Mouse (Mus musculus): ENCODE measurements around the gene Myl3.

The Myl3 gene

DNA sequence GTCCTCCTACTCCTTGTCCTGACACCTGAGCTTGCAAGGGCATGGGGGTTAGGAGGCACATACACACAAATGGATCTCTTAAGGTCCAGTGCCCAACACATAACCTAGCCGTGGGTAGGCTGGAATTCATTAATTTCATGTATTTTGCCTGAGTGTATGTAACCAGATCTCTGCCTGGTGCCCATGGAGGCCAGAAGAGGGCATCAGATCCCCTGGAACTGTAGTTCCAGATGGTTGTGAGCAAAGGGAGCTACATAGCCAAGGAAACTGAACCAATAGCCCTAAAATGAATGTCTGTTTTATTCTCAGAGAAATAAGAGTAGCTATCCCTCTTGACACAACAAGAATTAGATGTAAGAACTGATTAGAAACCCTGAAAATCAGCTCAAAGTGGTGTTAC, 26.2 kb upstream of the Myl3 start:
- no peak for DNase-seq (ENCODE audit: low read depth, low spot score)
- Histone ChIP-seq H3K36me3 (ENCODE audit: control insufficient read depth, insufficient read depth, low read length, poor library complexity, severe bottlenecking) (peaks cover 2% of the 10 kb centered on the region; the same call in 1 of the 2 replicates), H3K27me3 (ENCODE audit: control insufficient read depth, insufficient read depth, low read length, poor library complexity, severe bottlenecking) (no peaks in the 10 kb centered on the region)

DNA sequence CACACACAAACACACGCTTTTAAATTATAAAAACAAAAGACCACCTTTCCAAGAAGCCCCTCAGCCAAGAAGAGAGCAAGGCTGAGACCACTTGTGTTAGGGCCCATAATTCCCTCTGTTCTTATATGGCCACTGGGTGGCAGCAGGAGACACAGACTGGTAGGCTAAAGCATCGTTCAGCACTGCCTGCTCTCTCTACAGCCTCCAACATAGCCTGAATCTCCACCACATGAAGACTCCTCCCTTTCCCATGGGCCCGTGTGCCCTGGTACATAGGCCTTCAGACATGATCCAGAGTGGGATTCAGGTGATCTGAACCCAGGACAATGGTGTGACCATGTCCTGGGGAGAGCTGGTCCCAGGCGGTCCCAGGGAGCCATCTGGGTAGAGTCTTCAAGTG, 24.9 kb upstream of the Myl3 start:
- DNase-seq (ENCODE audit: low read depth, low spot score) = peak; percentile 55
- Histone ChIP-seq H3K27me3 (ENCODE audit: control insufficient read depth, insufficient read depth, low read length, poor library complexity, severe bottlenecking) (no peaks in the 10 kb centered on the region), H3K36me3 (ENCODE audit: control insufficient read depth, insufficient read depth, low read length, poor library complexity, severe bottlenecking) (peaks cover under 1% of the 10 kb centered on the region; the same call in 1 of the 2 replicates)

DNA sequence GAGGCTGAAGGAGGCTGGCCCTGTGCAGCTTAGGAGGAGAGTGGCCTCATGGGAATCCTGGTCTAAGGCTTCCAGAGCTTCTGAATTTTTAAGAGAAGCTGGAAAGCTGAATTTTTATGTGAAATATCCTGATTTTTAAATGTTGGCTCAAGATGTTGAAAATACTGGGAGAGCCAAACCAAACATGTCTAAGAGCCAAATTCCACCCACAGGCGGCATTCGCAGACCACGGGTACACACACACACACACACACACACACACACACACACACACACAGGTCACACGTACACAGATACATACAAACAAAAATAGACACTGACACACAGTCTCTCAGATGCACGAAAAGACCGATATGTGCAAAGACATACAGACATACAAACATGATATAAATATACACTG, 23.6 kb upstream of the Myl3 start:
- DNase-seq (ENCODE audit: low read depth, low spot score) = no peak
- no peaks in the 10 kb centered on the region for H3K36me3 ChIP-seq (ENCODE audit: control insufficient read depth, insufficient read depth, low read length, poor library complexity, severe bottlenecking)

DNA sequence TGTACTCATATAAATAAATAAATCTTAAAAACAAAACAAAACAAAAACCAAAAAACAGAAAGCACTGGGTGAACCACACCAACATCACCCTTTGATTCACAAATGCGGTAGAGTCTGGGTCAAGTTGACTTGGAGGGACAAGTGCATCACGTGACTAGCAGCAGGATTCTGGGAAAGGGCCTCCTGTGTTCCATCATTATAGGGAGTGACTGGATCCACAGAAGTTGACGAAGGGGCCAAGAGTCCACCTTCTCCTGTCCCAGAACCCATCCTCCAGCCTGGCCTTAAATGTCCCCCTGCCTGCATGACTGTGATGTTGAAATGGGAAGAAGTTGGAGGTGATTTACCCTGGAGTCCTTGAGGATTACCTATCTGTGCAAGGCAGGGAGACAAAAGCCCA, 22.9 kb upstream of the Myl3 start:
- Histone ChIP-seq H3K36me3 (ENCODE audit: control insufficient read depth, insufficient read depth, low read length, poor library complexity, severe bottlenecking) (no peaks in the 10 kb centered on the region), H3K27me3 (ENCODE audit: control insufficient read depth, insufficient read depth, low read length, poor library complexity, severe bottlenecking) (no peaks in the 10 kb centered on the region)
- no peak for DNase-seq (ENCODE audit: low read depth, low spot score)

More for the DNA sequence above, 23.6 kb upstream of the Myl3 start:
- no peaks in the 10 kb centered on the region for H3K27me3 ChIP-seq (ENCODE audit: control insufficient read depth, insufficient read depth, low read length, poor library complexity, severe bottlenecking)

DNA sequence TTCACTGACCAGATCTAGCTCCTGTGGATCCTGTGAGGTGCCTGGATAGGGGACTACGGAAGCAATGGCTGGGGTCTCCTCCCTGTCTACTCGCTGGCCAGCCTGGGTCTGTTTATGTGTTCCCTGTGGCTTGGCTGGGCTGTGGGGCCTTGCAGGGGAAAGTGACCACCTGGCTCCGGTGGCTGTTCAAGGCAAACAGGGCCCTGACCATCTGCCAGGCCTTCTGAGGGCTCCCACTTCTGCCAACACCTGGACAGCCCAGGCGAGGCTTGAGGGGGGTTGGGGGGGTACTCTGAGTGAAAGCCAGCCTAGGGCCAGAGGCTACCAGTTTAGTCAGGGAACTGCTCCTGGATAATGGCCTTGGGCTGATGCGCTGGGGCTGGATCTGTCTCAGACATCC, 21.7 kb upstream of the Myl3 start:
- DNase-seq (ENCODE audit: low read depth, low spot score) = no peak
- no peaks in the 10 kb centered on the region for H3K36me3 ChIP-seq (ENCODE audit: control insufficient read depth, insufficient read depth, low read length, poor library complexity, severe bottlenecking)
- H3K27me3 ChIP-seq (ENCODE audit: control insufficient read depth, insufficient read depth, low read length, poor library complexity, severe bottlenecking) = no peaks in the 10 kb centered on the region

DNA sequence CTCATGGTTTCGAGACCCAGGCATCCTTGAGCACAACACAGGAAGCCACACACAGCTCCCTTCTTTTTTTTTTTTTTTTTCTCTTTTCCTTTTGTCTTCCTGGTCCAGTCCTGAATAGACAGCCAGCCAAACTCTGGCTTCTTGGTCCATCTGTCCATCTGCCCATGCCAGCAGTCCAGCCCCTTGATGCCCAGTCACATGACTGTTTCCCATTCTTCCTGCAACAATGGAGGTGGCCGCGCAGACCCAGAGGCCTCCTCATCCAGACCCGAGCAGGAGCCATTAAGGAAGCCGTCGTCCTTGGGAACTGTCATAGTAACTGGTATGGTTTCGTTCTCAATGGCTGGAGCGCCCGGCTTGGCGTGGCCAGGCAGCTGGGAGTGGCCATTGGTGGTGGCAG, 19.6 kb upstream of the Myl3 start:
- Histone ChIP-seq H3K36me3 (ENCODE audit: control insufficient read depth, insufficient read depth, low read length, poor library complexity, severe bottlenecking) (no peaks in the 10 kb centered on the region), H3K27me3 (ENCODE audit: control insufficient read depth, insufficient read depth, low read length, poor library complexity, severe bottlenecking) (no peaks in the 10 kb centered on the region)
- DNase-seq (ENCODE audit: low read depth, low spot score) = no peak

DNA sequence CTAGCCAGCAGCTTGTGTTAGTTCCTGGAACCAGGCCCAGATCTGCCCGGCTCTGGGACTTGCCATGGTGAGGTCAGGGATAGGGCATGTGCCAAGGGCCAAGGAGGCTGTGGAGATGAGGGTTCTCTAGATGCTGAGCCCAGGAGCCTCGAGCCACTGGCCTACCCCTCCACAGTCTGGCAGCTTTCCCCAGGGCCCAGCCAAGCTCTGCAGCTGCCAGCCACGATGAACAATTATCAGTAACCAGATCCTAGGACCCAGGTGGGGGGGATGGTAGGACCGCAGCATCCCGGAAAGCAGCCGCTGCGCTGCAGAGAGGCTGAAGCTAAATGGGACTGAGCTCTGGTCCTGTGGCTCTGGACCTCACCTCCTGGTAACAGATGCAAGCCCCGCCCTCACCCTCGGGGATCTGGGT, 15.9 kb upstream of the Myl3 start:
- Histone ChIP-seq H3K27me3 (ENCODE audit: control insufficient read depth, insufficient read depth, low read length, poor library complexity, severe bottlenecking) (no peaks in the 10 kb centered on the region), H3K36me3 (ENCODE audit: control insufficient read depth, insufficient read depth, low read length, poor library complexity, severe bottlenecking) (no peaks in the 10 kb centered on the region)
- no peak for DNase-seq (ENCODE audit: low read depth, low spot score)

DNA sequence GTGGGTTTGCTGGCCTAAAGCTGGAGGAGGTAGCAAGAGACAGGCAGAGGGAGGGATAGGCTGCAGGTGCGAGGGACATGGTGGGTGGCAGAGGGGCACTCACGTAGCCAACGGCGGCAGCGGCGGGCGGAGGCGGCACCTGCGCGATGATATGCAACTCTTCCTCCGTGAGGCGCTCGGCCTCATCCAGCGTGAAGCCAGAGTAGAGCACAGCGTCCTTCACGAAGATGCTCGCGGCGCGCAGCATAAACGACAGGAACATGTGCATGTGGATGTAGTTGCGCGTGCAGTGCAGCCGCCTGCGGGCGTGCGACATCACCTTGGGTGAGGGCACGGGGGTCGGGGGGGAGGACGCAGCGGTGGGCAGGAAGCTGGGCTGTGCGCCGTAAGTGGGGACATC, 14.8 kb upstream of the Myl3 start:
- peak; percentile 17 for DNase-seq (ENCODE audit: low read depth, low spot score)
- no peaks in the 10 kb centered on the region for H3K27me3 ChIP-seq (ENCODE audit: control insufficient read depth, insufficient read depth, low read length, poor library complexity, severe bottlenecking)
- H3K36me3 ChIP-seq (ENCODE audit: control insufficient read depth, insufficient read depth, low read length, poor library complexity, severe bottlenecking) = no peaks in the 10 kb centered on the region

DNA sequence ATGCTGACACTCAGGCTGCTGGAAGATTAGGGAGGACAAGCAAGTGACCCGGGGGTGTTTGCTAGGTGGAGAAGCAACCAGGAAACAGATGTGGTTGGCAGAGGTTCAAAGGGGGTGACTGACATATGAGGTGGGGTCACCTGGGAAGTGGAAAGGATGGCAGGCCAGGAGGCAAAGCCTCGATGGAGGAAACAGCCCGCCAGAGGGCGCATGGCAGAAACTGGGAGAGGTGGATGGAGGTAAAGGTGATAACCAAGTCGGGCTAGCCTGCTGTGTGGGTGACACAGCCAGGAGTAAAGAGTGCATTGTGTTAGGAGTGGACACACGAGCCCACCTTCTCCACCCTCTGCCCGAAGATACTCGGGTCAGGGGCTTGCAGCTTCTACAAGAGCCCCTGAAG, 11.8 kb upstream of the Myl3 start:
- DNase-seq (ENCODE audit: low read depth, low spot score) = peak; percentile 56
- no peaks in the 10 kb centered on the region for H3K27me3 ChIP-seq (ENCODE audit: control insufficient read depth, insufficient read depth, low read length, poor library complexity, severe bottlenecking)

DNA sequence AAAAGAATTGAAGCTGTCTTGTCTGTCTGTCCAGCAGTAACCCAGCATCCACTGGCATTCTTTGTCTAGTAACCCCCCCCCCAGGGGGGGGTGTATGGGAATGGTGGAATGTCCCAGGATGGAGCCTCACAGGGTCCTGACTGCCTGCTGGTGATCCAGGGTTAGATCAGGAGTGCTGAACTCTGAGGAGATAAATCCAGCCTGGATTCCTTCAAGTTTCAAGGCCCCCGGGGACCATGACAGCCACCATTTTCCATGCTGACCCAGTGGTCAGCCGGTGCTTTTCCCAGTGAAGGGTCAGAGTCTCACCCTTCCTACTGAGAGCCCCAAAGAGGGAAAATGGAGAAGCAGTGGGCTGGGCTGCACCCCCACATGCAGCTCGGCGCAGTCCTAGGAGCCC, 9.8 kb upstream of the Myl3 start:
- H3K36me3 ChIP-seq (ENCODE audit: control insufficient read depth, insufficient read depth, low read length, poor library complexity, severe bottlenecking) = no peaks in the 10 kb centered on the region
- DNase-seq (ENCODE audit: low read depth, low spot score) = no peak
- no peaks in the 10 kb centered on the region for H3K27me3 ChIP-seq (ENCODE audit: control insufficient read depth, insufficient read depth, low read length, poor library complexity, severe bottlenecking)

More for the DNA sequence above, 11.8 kb upstream of the Myl3 start:
- no peaks in the 10 kb centered on the region for H3K36me3 ChIP-seq (ENCODE audit: control insufficient read depth, insufficient read depth, low read length, poor library complexity, severe bottlenecking)

DNA sequence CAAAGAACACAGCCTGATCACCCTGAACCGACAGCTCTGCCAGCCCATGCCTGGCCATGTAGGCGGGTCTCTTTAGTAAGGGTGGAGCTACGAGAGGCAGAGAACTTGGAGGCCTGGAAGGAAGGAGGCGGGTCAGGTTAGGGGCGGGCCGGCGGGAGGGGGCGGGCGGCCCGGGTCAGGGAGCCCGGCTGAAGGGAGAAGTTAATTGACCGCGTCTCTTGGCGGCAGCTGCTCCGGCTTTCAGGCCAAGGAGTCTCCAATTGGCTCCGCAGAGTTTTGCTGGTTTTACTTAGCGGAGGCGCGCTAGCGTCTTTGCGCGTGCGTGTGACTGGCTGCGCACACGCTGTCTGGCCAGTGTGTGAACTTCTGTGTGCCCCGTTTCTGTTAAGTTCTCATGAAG, 9.0 kb upstream of the Myl3 start:
- H3K27me3 ChIP-seq (ENCODE audit: control insufficient read depth, insufficient read depth, low read length, poor library complexity, severe bottlenecking) = no peaks in the 10 kb centered on the region
- no peaks in the 10 kb centered on the region for H3K36me3 ChIP-seq (ENCODE audit: control insufficient read depth, insufficient read depth, low read length, poor library complexity, severe bottlenecking)
- peak; percentile 57 for DNase-seq (ENCODE audit: low read depth, low spot score)

DNA sequence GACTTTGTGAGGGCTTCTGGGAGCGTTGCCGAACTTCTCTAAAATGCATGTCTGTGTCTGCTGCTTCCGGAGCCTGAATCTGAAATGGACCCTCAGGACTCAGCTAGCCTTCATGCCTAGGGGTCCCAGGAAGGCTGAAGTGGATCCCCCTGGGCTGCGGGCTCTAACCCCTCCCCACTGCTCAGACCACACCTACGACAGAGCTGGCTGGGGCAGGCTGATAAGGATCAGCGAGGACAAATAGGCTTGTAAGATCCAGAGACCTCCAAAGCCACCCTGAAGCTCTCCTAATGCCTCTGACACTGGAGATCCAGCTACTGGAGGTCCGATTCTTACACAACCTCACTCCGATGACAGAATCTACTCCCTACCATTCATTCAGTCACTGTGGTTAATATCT, 8.6 kb upstream of the Myl3 start:
- no peaks in the 10 kb centered on the region for H3K27me3 ChIP-seq (ENCODE audit: control insufficient read depth, insufficient read depth, low read length, poor library complexity, severe bottlenecking)
- DNase-seq (ENCODE audit: low read depth, low spot score) = no peak
- H3K36me3 ChIP-seq (ENCODE audit: control insufficient read depth, insufficient read depth, low read length, poor library complexity, severe bottlenecking) = no peaks in the 10 kb centered on the region

DNA sequence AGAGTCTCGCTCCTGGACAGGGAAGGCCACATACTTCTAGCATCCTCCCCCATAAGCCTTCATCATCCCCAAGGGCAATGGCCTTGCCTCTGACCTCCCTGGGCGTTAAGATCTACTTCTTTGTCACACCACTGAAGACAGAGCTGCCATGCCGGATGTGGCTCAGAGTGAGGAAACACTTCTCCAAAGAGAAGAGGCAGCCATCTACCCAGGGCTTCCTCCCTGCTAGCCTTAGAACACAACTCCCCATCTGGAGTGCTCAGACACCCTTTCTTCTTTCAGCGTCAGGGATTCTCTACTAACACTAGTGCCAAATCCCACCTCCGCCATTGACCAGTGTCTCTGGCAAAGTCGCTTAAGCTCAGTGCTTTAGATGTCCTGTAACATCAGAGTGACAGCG, 7.5 kb upstream of the Myl3 start:
- DNase-seq (ENCODE audit: low read depth, low spot score) = no peak
- Histone ChIP-seq H3K36me3 (ENCODE audit: control insufficient read depth, insufficient read depth, low read length, poor library complexity, severe bottlenecking) (no peaks in the 10 kb centered on the region), H3K27me3 (ENCODE audit: control insufficient read depth, insufficient read depth, low read length, poor library complexity, severe bottlenecking) (no peaks in the 10 kb centered on the region)

DNA sequence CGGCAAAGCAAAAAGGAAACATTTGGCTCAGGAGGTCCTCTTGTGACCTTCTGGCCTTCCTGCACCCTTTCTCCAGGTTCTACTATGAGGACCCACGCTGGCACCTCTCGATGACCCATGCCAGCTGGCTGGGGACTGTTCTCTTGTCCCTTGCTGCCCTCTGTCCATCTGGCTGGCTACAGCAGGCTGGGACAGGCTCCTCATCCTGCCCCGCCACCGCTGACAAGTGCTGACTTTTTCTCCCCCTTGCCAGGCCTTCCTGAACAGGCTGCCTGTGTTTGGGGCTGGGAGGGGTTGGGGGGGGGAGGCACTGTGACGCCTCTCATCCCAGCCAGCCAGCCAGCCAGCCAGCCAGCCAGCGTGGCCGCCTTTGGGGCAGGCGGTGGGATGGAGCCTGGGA, 5.3 kb upstream of the Myl3 start:
- no peaks in the 10 kb centered on the region for H3K27me3 ChIP-seq (ENCODE audit: control insufficient read depth, insufficient read depth, low read length, poor library complexity, severe bottlenecking)
- H3K36me3 ChIP-seq (ENCODE audit: control insufficient read depth, insufficient read depth, low read length, poor library complexity, severe bottlenecking) = no peaks in the 10 kb centered on the region
- DNase-seq (ENCODE audit: low read depth, low spot score) = no peak

DNA sequence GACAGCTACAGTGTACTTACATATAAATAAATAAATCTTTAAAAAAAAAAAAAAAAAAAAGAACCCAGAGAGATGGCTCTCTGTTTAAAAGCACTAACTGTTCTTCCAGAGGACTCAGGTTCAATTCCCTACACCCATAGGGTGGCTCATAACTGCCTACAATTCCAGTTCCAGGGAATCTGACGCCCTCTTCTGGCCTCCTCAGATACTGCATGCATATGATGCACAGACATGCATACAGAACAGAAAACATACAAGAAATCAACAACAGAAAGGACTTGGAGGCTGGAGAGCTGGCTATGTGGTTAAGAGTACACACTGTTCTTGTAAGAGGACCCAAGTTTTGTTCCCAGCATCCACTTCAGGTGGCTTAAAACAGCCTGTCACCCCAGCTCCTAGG, 3.6 kb upstream of the Myl3 start:
- H3K36me3 ChIP-seq (ENCODE audit: control insufficient read depth, insufficient read depth, low read length, poor library complexity, severe bottlenecking) = no peaks in the 10 kb centered on the region
- DNase-seq (ENCODE audit: low read depth, low spot score) = no peak

DNA sequence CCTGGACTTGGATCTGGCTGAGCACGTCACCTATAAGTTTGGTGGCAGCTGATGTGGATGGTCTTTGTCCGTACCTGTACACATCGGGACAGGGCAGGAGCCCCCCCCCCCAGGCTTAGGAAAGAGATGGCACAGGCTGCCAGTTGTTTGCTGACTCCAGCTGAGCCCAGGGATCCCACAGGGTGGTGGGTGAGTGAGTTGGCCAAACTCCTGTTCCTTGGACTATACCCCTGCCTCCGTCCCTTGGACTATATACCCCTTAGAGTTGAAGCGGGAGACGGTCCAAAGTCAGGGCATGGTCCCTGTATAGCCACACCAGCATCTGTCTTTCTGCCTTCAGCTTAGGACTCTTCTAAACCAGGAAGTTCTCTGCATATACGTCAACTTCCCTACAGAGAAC, 1.7 kb upstream of the Myl3 start:
- no peak for DNase-seq (ENCODE audit: low read depth, low spot score)

More for the DNA sequence above, 3.6 kb upstream of the Myl3 start:
- H3K27me3 ChIP-seq (ENCODE audit: control insufficient read depth, insufficient read depth, low read length, poor library complexity, severe bottlenecking) = no peaks in the 10 kb centered on the region

More for the DNA sequence above, 1.7 kb upstream of the Myl3 start:
- Histone ChIP-seq H3K36me3 (ENCODE audit: control insufficient read depth, insufficient read depth, low read length, poor library complexity, severe bottlenecking) (no peaks in the 10 kb centered on the region), H3K27me3 (ENCODE audit: control insufficient read depth, insufficient read depth, low read length, poor library complexity, severe bottlenecking) (no peaks in the 10 kb centered on the region)
